Mouse (Mus musculus) gastrocnemius, postnatal 14 days (tissue): Measurements from ENCODE around the gene Zfp948. TPM values are rescaled to one million over a fixed set of nuclear protein-coding genes. Genes with fewer than 3 reads are reported as not detected.

Experiments used
- DNase-seq: peaks from one replicate; pipeline ENCODE4 v3.0.0; 2021; ENCODE audit warnings: mixed read lengths
- intact Hi-C: fragments of 180-260 bp; cut with DNase I; formaldehyde crosslinking; loops from one replicate; pipeline ENCODE4 v1.15.1; 2025; ENCODE audit warnings: low total_unique reads
- long read RNA-seq, 2 experiments: library from polyadenylated mRNA; stranded (forward); transcript quantifications; one replicate each; pipeline ENCODE4 v2.0.0; 2021
- total RNA-seq, 2 experiments: library from RNA; stranded (reverse); gene quantifications; 2 replicates each; pipeline ENCODE4 v1.2.3; 2021

Zfp948 gene
- total RNA-seq = 1 to 10 TPM; 2.6 to 2.7 TPM
- long read RNA-seq, experiment 1 = 0 reads
- long read RNA-seq, experiment 2, partial matches to known transcripts = 0 of 2 reads
- long read RNA-seq, experiment 2, other reads (novel, unspliced or antisense) = 0 of 2 reads

GRCm38 (mm10) chr17:21566728-21567349, at the start of gene Zfp948:
Zfp948 (plus strand) TSS chr17:21567008.
- intact Hi-C loops = no loop called here
- DNase-seq = peak; percentile 78

- no peak for DNase-seq
- intact Hi-C loops = loop anchor here (10.0 kb wide), 1 partner anchor 242 kb away; no protein-coding TSS in a partner anchor
Observed at GRCm38 (mm10) chr17:21517130-21517671, 49.6 kb upstream of the Zfp948 start.

- DNase-seq = no peak
- intact Hi-C loops = no loop called here
Observed at GRCm38 (mm10) chr17:21526270-21526669, 40.5 kb upstream of the Zfp948 start.

- intact Hi-C loops = no loop called here
- DNase-seq = no peak
Observed at GRCm38 (mm10) chr17:21530645-21531330, 36.0 kb upstream of the Zfp948 start.

- intact Hi-C loops = no loop called here
Observed at GRCm38 (mm10) chr17:21531621-21532020, 35.2 kb upstream of the Zfp948 start.

GRCm38 (mm10) chr17:21532101-21532951, 34.5 kb upstream of the Zfp948 start:
- intact Hi-C loops = no loop called here
- peak; percentile 66 for DNase-seq

More at GRCm38 (mm10) chr17:21531621-21532020, 35.2 kb upstream of the Zfp948 start:
- peak; percentile 17 for DNase-seq

- intact Hi-C loops = no loop called here
- DNase-seq = no peak
Observed at GRCm38 (mm10) chr17:21533961-21534360, 32.8 kb upstream of the Zfp948 start.

GRCm38 (mm10) chr17:21534460-21535095, 32.2 kb upstream of the Zfp948 start:
- intact Hi-C loops = no loop called here
- DNase-seq = no peak

GRCm38 (mm10) chr17:21535096-21536001, 31.5 kb upstream of the Zfp948 start, which contains the start of gene Zfp52:
Zfp52 (plus strand) TSS chr17:21535539.
- intact Hi-C loops = no loop called here
- peak; percentile 66 for DNase-seq

GRCm38 (mm10) chr17:21536096-21536495, 30.7 kb upstream of the Zfp948 start:
- intact Hi-C loops = no loop called here
- DNase-seq = no peak

- DNase-seq = no peak
- intact Hi-C loops = no loop called here
Observed at GRCm38 (mm10) chr17:21536676-21537075, 30.1 kb upstream of the Zfp948 start.

- DNase-seq = no peak
- intact Hi-C loops = no loop called here
Observed at GRCm38 (mm10) chr17:21557831-21558230, 9.0 kb upstream of the Zfp948 start.

GRCm38 (mm10) chr17:21566220-21566619, 588 bp upstream of the Zfp948 start:
- no peak for DNase-seq
- intact Hi-C loops = no loop called here

GRCm38 (mm10) chr17:21567696-21568095, 888 bp downstream of the Zfp948 start:
- intact Hi-C loops = no loop called here
- no peak for DNase-seq

GRCm38 (mm10) chr17:21579080-21579479, 12.3 kb downstream of the Zfp948 start:
- no peak for DNase-seq
- intact Hi-C loops = no loop called here

GRCm38 (mm10) chr17:21579493-21580175, 12.8 kb downstream of the Zfp948 start:
- intact Hi-C loops = no loop called here
- peak; percentile 16 for DNase-seq

GRCm38 (mm10) chr17:21585521-21585920, 18.7 kb downstream of the Zfp948 start:
- intact Hi-C loops = no loop called here
- DNase-seq = no peak

- DNase-seq = no peak
- intact Hi-C loops = no loop called here
Observed at GRCm38 (mm10) chr17:21616356-21616755, 49.5 kb downstream of the Zfp948 start.
